Mouse (Mus musculus): ENCODE data around the gene Mast4. TPM values are rescaled to one million over a fixed set of nuclear protein-coding genes. Genes with fewer than 3 reads are reported as not detected.

Mast4 gene
- polyA plus RNA-seq, 1 experiment, result 2.8 TPM

DNA sequence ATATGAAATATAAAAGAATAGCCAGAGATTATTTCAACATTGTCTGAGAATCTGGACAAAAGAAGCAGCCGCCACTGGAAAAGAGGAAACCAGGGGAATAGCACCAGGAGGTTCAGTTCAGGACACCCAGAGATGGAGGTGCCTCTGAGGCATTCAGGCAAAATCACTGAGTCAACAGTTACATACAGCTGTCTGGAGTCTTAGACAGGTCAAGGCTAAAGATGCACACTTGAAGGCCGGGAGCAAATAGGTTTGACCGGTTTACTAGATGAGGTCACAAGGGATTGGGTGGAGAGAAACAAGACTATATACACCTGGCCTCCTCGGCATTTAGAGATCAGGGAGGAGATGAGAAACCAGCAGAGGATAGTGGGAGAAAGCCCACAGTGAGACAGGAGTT, 127.1 kb downstream of the Mast4 start:
- DNase-seq (ENCODE audit: low read depth, low spot score), result no peak
- 39% methylated on average over 4 of the region's 4 CpGs for WGBS

- DNase-seq (ENCODE audit: low read depth, low spot score), result no peak
- WGBS, result 67% methylated on average over 9 of the region's 9 CpGs
Observed at GRCm38 (mm10) chr13:103206644-103207043, 127.7 kb downstream of the Mast4 start.

DNA sequence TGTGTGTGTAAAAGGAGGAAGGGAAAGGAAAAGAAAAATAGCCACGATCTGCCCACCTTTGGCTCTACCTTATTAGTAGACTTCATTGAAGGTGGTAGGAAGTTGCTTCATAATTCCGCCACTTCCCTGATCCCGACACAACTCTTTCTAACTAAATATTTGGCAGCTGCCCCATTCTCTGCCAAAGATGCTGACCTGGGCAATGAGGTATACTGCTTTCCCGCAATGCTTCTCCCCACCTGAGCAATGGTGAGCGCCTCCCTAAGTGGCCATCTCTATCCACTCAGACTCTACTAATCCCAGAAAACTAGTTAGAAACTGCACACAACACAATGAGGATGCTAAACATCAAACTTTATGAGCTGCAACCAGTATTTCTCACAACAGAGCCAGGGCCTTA, 129.1 kb downstream of the Mast4 start:
- no peak for DNase-seq (ENCODE audit: low read depth, low spot score)
- WGBS, result 87% methylated on average over 5 of the region's 5 CpGs

- WGBS, result 67% methylated on average over 1 of the region's 1 CpGs
- no peak for DNase-seq (ENCODE audit: low read depth, low spot score)
Observed at GRCm38 (mm10) chr13:103203376-103203895, 130.9 kb downstream of the Mast4 start.

DNA sequence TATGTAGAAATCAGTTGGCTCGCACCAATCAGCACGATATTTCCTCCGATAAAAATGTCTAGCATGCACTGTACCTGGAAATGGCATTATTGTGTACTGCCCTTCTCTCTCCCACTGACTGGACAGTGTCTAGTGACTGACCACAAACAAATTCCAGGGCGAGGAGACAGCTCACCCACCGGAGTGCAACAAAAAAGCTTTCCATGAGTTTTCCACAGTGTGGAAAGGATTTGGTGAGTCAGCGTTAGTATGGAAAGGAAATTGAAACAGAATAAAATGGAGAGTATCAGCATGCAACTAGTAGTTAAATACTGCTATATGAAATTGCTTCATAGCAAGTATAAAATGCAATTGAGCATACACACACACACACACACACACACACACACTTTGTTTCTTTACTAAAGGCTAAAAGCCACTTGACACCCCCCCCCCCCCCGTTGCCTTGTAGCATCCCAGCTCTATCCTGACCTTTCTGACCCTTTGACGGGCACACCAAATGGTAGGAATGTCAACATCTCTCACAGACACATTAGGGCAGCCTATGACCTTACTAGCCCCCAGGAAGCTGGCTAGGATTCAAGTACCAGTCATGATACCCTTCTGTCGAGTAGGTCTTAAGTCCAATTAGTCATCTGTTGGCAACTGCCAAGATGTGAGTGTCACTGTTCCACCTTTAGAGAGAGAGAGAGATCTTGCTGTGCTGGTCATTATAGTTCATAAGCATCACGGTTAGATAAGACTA, 133.1 kb downstream of the Mast4 start:
- WGBS, result 77% methylated on average over 10 of the region's 10 CpGs
- DNase-seq (ENCODE audit: low read depth, low spot score), result no peak

GRCm38 (mm10) chr13:103199823-103200660, 134.3 kb downstream of the Mast4 start:
- no peak for DNase-seq (ENCODE audit: low read depth, low spot score)
- 43% methylated on average over 2 of the region's 2 CpGs for WGBS

GRCm38 (mm10) chr13:103198210-103198940, 135.9 kb downstream of the Mast4 start:
- WGBS, result 90% methylated on average over 9 of the region's 9 CpGs
- DNase-seq (ENCODE audit: low read depth, low spot score), result no peak

- no peak for DNase-seq (ENCODE audit: low read depth, low spot score)
- WGBS, result 60% methylated on average over 5 of the region's 5 CpGs
Observed at GRCm38 (mm10) chr13:103196307-103196706, 138.0 kb downstream of the Mast4 start.

DNA sequence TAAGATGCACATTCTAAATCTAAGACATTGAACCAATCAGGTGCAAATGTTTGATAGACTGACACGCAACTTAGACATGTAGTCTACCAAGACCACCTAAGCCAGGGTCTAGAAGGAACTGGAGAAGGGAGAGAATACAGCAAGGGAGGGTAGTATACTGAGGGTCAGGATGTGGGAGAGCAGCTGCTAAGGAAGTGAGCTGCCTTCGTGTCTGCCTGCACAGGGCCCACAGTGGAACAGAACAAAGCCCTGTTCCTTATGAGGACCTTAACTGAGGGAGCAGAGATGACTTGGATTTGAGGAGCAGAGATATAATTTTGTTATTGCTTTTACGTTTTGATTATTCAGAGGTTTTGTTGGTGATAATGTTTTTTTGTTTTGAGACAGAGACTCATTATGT, 138.4 kb downstream of the Mast4 start:
- WGBS, result 71% methylated on average over 3 of the region's 3 CpGs
- DNase-seq (ENCODE audit: low read depth, low spot score), result no peak

- 73% methylated on average over 5 of the region's 5 CpGs for WGBS
- no peak for DNase-seq (ENCODE audit: low read depth, low spot score)
Observed at GRCm38 (mm10) chr13:103183566-103183965, 150.7 kb downstream of the Mast4 start.

- WGBS, result 97% methylated on average over 9 of the region's 9 CpGs
- DNase-seq (ENCODE audit: low read depth, low spot score), result no peak
Observed at GRCm38 (mm10) chr13:103181836-103182235, 152.5 kb downstream of the Mast4 start.

- 71% methylated on average over 7 of the region's 7 CpGs for WGBS
- DNase-seq (ENCODE audit: low read depth, low spot score), result no peak
Observed at GRCm38 (mm10) chr13:103176871-103177270, 157.4 kb downstream of the Mast4 start.

DNA sequence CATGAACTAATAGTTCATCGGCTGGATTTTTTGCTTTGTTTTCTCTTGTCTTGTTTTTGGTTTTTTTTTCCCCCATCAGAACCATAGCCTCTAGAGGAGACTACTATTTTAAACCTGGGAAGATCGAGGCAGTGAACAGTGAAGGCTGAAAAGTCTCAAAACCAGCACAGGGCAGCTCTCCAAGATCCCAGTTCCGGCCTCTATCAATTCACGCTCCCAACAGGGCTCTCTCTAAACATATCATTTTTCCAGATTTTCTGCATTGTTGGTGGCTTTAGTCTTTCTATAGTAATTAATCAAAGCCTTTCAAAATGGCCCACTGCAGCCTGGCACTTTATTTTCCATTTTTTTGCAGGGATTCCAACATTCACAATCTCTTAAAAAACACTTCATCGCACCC, 159.9 kb downstream of the Mast4 start:
- WGBS, result 79% methylated on average over 5 of the region's 5 CpGs
- DNase-seq (ENCODE audit: low read depth, low spot score), result no peak

GRCm38 (mm10) chr13:103173545-103174182, 160.6 kb downstream of the Mast4 start:
- 20% methylated on average over 7 of the region's 7 CpGs for WGBS
- peak; percentile 7 for DNase-seq (ENCODE audit: low read depth, low spot score)

- WGBS, result 84% methylated on average over 8 of the region's 8 CpGs
- DNase-seq (ENCODE audit: low read depth, low spot score), result no peak
Observed at GRCm38 (mm10) chr13:103151944-103152343, 182.4 kb downstream of the Mast4 start.

DNA sequence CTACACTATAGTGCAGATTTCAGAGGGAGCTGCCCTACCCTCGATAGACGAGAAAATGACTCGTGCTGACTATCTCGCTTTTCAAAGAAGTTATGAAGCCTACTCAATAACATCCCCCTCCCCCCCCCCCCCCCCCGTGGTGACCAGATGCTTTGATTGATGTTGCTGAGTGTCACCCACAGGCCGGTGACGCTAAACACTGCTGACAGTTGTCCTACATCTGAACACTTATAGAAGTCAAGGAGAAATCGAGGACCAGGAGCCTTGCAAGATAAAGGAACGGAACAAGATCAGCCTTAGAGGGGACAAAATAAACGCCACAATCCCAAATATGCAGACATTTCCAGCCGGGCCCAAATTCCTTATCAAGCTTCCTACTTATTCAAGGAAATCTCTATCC, 183.1 kb downstream of the Mast4 start:
- 66% methylated on average over 11 of the region's 11 CpGs for WGBS
- no peak for DNase-seq (ENCODE audit: low read depth, low spot score)

GRCm38 (mm10) chr13:103150671-103151070, 183.6 kb downstream of the Mast4 start:
- no peak for DNase-seq (ENCODE audit: low read depth, low spot score)
- WGBS, result 87% methylated on average over 4 of the region's 4 CpGs

GRCm38 (mm10) chr13:103149415-103149814, 184.9 kb downstream of the Mast4 start:
- no peak for DNase-seq (ENCODE audit: low read depth, low spot score)
- WGBS, result 74% methylated on average over 7 of the region's 7 CpGs

GRCm38 (mm10) chr13:103144343-103144742, 190.0 kb downstream of the Mast4 start:
- no peak for DNase-seq (ENCODE audit: low read depth, low spot score)
- WGBS, result 68% methylated on average over 5 of the region's 5 CpGs

DNA sequence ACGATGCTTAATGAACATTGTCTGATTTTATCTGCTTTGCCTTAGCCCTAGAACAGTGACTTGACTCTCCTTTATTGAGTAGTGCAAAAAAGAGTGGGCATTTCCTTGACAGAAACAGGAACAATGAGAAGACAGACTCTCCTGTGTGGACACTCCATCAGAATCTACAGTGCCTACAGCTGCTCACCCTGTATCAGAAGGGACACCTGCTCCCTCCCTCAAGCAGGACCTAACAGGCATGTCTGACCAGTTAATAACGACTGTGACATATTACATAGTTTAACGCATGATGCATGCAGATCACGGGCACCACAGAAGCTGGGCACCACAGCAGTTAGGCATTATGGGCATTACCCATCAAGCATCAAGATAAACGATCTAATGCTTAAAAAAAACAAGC, 193.0 kb downstream of the Mast4 start:
- no peak for DNase-seq (ENCODE audit: low read depth, low spot score)
- WGBS, result 75% methylated on average over 5 of the region's 5 CpGs

Measured in large intestine, adult 2 months (tissue).